Mouse (Mus musculus): Measurements from ENCODE around the gene Kcnk7.

Kcnk7 gene

GRCm38 (mm10) chr19:5756321-5756985 is 52.3 kb downstream of the Kcnk7 start:
- peak; percentile 82 for DNase-seq

Data from right cerebral cortex, postnatal 25 days (tissue).